Mouse (Mus musculus): Measurements from ENCODE around the gene Ttll6. TPM values are rescaled to one million over a fixed set of nuclear protein-coding genes. Genes with fewer than 3 reads are reported as not detected.

The Ttll6 gene
- total RNA-seq, 2 experiments from 2014 or later, result not detected

Other genes starting within 250 kb of the Ttll6 start
- not detected for gene B4galnt2, start 218.9 kb upstream of the Ttll6 start, total RNA-seq (2021)
- under 1 TPM; 0.23 to 0.25 TPM for gene Igf2bp1, start 127.8 kb upstream of the Ttll6 start, total RNA-seq (2021)
- gene Gip, start 109.2 kb upstream of the Ttll6 start, total RNA-seq (2021), result not detected
- gene Snf8, start 98.9 kb upstream of the Ttll6 start, total RNA-seq (2021), result 10 to 100 TPM; 45.7 to 46.9 TPM
- 10 to 100 TPM; 29.0 to 32.2 TPM for gene Ube2z, start 68.4 kb upstream of the Ttll6 start, total RNA-seq (2021)
- gene Atp5g1, start 58.1 kb upstream of the Ttll6 start, total RNA-seq (2021), result 1,000 to 10,000 TPM; 3,505 to 3,833 TPM
- gene Calcoco2, start 21.8 kb upstream of the Ttll6 start, total RNA-seq (2021), result not detected
- not detected for gene Hoxb13, start 60.5 kb downstream of the Ttll6 start, total RNA-seq (2021)
- not detected for gene Hoxb9, start 137.7 kb downstream of the Ttll6 start, total RNA-seq (2021)
- not detected for gene Hoxb8, start 148.1 kb downstream of the Ttll6 start, total RNA-seq (2021)
- gene Hoxb7, start 152.8 kb downstream of the Ttll6 start, total RNA-seq (2021), result not detected
- gene Hoxb6, start 158.7 kb downstream of the Ttll6 start, total RNA-seq (2021), result not detected
- gene Hoxb5, start 169.6 kb downstream of the Ttll6 start, total RNA-seq (2021), result under 1 TPM; 0.10 to 0.14 TPM
- gene Hoxb4, start 184.5 kb downstream of the Ttll6 start, total RNA-seq (2021), result under 1 TPM; 0.57 to 0.59 TPM
- under 1 TPM; 0.36 to 0.45 TPM for gene Hoxb3, start 189.5 kb downstream of the Ttll6 start, total RNA-seq (2021)
- gene Hoxb2, start 216.7 kb downstream of the Ttll6 start, total RNA-seq (2021), result 1 to 10 TPM in 1 of 2 experiments, under 1 TPM in 1; 0.81 to 1.3 TPM
- not detected for gene Hoxb1, start 232.0 kb downstream of the Ttll6 start, total RNA-seq (2021)

All from heart, postnatal 25 days (tissue).